Mouse (Mus musculus) heart, postnatal 0 days (tissue): Measurements from ENCODE around the gene Gm3435.
"Not testable (repeated sequence)": the region's sequence is repeated elsewhere in the genome, so short reads cannot be mapped to it uniquely, and the experiment has no call there.

ENCODE experiments used
- CTCF ChIP-seq: IDR thresholded peaks from 2 replicates; pipeline ENCODE4 v1.5.1; 2016; ENCODE audit warnings: antibody characterized with exemption, control low read depth, low read depth
- EP300 ChIP-seq: IDR thresholded peaks from 2 replicates; pipeline ENCODE4 v1.6.1; 2016; ENCODE audit warnings: antibody characterized with exemption, low read depth

- not testable (repeated sequence) for TF ChIP-seq CTCF, EP300
Measured at GRCm38 (mm10) chr17:15031414-15031813, 21.4 kb downstream of the Gm3435 start.
